Comparison of ENCODE assay signal across 10 mouse cellular contexts in genomic region chr7:112185226-112185745, GRCm38 (mm10). TPM values are rescaled to one million over a fixed set of nuclear protein-coding genes. Genes with fewer than 3 reads are reported as not detected.
A peak's percentile ranks its signal among the peaks of the same experiment; 100 is the strongest.
DNase-seq lines count a peak whose midpoint lies in the region; ATAC-seq and TF ChIP-seq lines count a peak whose summit lies in the region.
"Had no signal": no experiment of that assay in that cellular context is flagged by ENCODE, and none has a peak within 500 bp of the region (broad histone marks: within the 10 kb centered on the region; RNA-seq: fewer than 3 reads in every experiment).

No protein-coding gene starts in this region.

- no peak overlapping the region for H3K4me3 ChIP-seq in heart, adult 2 months
- no peak overlapping the region for H3K4me3 ChIP-seq in heart, embryonic 12.5 days

- 41% methylated on average over 9 of the region's 9 CpGs for WGBS in heart, adult 2 months
- 57% methylated on average over 9 of the region's 9 CpGs for WGBS in heart, embryonic 12.5 days

- no peak overlapping the region for H3K9ac ChIP-seq in heart, adult 2 months (ENCODE audit: low read depth, low read length)
- no peak overlapping the region for H3K9ac ChIP-seq in heart, embryonic 12.5 days

- no peak for TF ChIP-seq POLR2A in heart, adult 2 months (IDR thresholded peaks at IDR 0.05; ENCODE audit: insufficient read depth, low read depth, low read length)

- H3K27me3 ChIP-seq in heart, adult 2 months (ENCODE audit: control insufficient read depth, insufficient read depth, low read length): no peaks in the 10 kb centered on the region
- H3K27me3 ChIP-seq in heart, embryonic 12.5 days (replicated peaks): no peaks in the 10 kb centered on the region

- no peaks in the 10 kb centered on the region for H3K36me3 ChIP-seq in heart, adult 2 months (ENCODE audit: control insufficient read depth, insufficient read depth, low read length)
- H3K36me3 ChIP-seq in heart, embryonic 12.5 days: no peaks in the 10 kb centered on the region

- H3K4me1 ChIP-seq in heart, adult 2 months (ENCODE audit: control insufficient read depth, insufficient read depth, low read length): peaks cover 4% of the 10 kb centered on the region
- peaks cover 33% of the 10 kb centered on the region for H3K4me1 ChIP-seq in heart, embryonic 12.5 days (replicated peaks)

- intact Hi-C loops in heart, adult 2 months (cut with DNase I): loop anchor here (2.0 kb wide), 1 partner anchor 32 kb away; no protein-coding TSS in a partner anchor

- H3K27ac ChIP-seq in heart, adult 2 months: no peak overlapping the region
- no peak overlapping the region for H3K27ac ChIP-seq in heart, embryonic 12.5 days (ENCODE audit: poor library complexity, severe bottlenecking)

- no peak overlapping the region for H3K4me2 ChIP-seq in heart, embryonic 12.5 days

- DNase-seq in heart, adult 2 months: peak; percentile 35 to 53
- peak; percentile 28 for DNase-seq in 3134 (ENCODE audit: extremely low read depth, insufficient read length, low spot score)
- DNase-seq in cerebellum, adult 11 months: peak; percentile 81
- DNase-seq in gastrocnemius, postnatal 25 days: peak; percentile 87
- no peak for DNase-seq in yolk sac, embryonic 10.5 days (ENCODE audit: low spot score)
- no peak for DNase-seq in thymus, postnatal 14 days
- DNase-seq: right cerebral cortex, adult 18-20 months had no signal

- peaks cover 5% of the 10 kb centered on the region; the same call in 1 of the 2 replicates for H3K9me3 ChIP-seq in heart, embryonic 12.5 days (replicated peaks)

- no peak for TF ChIP-seq EP300 in heart, adult 2 months (IDR thresholded peaks at IDR 0.05; ENCODE audit: insufficient read depth, low read depth, low read length)

- TF ChIP-seq CTCF in heart, adult 2 months (IDR thresholded peaks at IDR 0.05): no peak

- no peak for ATAC-seq in heart, embryonic 12.5 days (ENCODE audit: insufficient number of reproducible peaks, low FRiP score)
- ATAC-seq in megakaryocyte-erythroid progenitor cell, adult 5-6 weeks (replicated peaks; ENCODE audit: low FRiP score, low TSS enrichment, poor library complexity, severe bottlenecking): no peak
- ATAC-seq: CD4-positive, CD25-positive, alpha-beta regulatory T cell, adult 4 months had no signal

- H3K79me2 ChIP-seq in heart, adult 2 months (replicated peaks; ENCODE audit: control insufficient read depth, insufficient read depth, low read length): no peaks in the 10 kb centered on the region

RNA-seq across cellular contexts. Expression of gene Dkk3, which starts 26.4 kb away (rescaled TPM):
- 10 to 100 TPM; 45.1 to 45.7 TPM for total RNA-seq in heart, adult 2 months (2021)
- polyA plus RNA-seq in heart, adult 2 months (2012; rRNA removed): 48.3 and 52.1 TPM in 2 replicates
- polyA plus RNA-seq in heart, embryonic 12.5 days (2016; fragmentation: Nextera tagmentation; extraction: Ambion mirVana): 91.4 and 96.7 TPM in 2 replicates
- total RNA-seq in gastrocnemius, postnatal 25 days (2021): 1 to 10 TPM; 1.9 to 2.0 TPM
- not detected in 2 replicates for total RNA-seq in megakaryocyte-erythroid progenitor cell, adult 5-6 weeks (2014; fragmentation: Nextera tagmentation)
- not detected in 2 replicates for total RNA-seq in megakaryocyte-erythroid progenitor cell, adult 5-6 weeks (2017)

RNA-seq across cellular contexts. Expression of gene Mical2, which starts 40.4 kb away (rescaled TPM):
- 10 to 100 TPM; 87.7 to 89.1 TPM for total RNA-seq in heart, adult 2 months (2021)
- polyA plus RNA-seq in heart, adult 2 months (2012; rRNA removed): 44.8 and 53.7 TPM in 2 replicates
- 156 and 163 TPM in 2 replicates for polyA plus RNA-seq in heart, embryonic 12.5 days (2016; fragmentation: Nextera tagmentation; extraction: Ambion mirVana)
- 100 to 1,000 TPM in 1 of 2 experiments, 10 to 100 TPM in 1; 36.1 to 131 TPM for total RNA-seq in gastrocnemius, postnatal 25 days (2021)
- 0.59 TPM in 1 of 2 replicates, not detected in the other for total RNA-seq in megakaryocyte-erythroid progenitor cell, adult 5-6 weeks (2014; fragmentation: Nextera tagmentation)
- total RNA-seq in megakaryocyte-erythroid progenitor cell, adult 5-6 weeks (2017): 0.27 and 0.47 TPM in 2 replicates

Comparison
In these comparisons a context has a peak if more than half of its experiments do, and no peak if none do; other contexts are left out.
1. DNase-seq: peak in heart, adult 2 months (2 of 2), 3134 (single experiment), cerebellum, adult 11 months (single experiment) and gastrocnemius, postnatal 25 days (single experiment); none in yolk sac, embryonic 10.5 days (single experiment) and thymus, postnatal 14 days (single experiment).
2. RNA of gene Dkk3, which starts 26.4 kb away (total RNA-seq): 45.1 to 45.7 TPM in heart, adult 2 months; 1.9 to 2.0 TPM in gastrocnemius, postnatal 25 days and not detected in megakaryocyte-erythroid progenitor cell, adult 5-6 weeks; every median in the first group is over 10 times any median in the second.
3. RNA of gene Mical2, which starts 40.4 kb away (total RNA-seq): 36.1 to 131 TPM in gastrocnemius, postnatal 25 days and 87.7 to 89.1 TPM in heart, adult 2 months; 0.27 to 0.59 TPM in megakaryocyte-erythroid progenitor cell, adult 5-6 weeks; every median in the first group is over 10 times any median in the second.